Mouse (Mus musculus) limb, embryonic 12.5 days (tissue): ENCODE results near the gene Tns2. TPM values are rescaled to one million over a fixed set of nuclear protein-coding genes. Genes with fewer than 3 reads are reported as not detected.

Experiments
- ATAC-seq: fragments of 200-750 bp; cut with Nextera tagmentation; 2 replicates; pipeline ENCODE4 v1.8.0; 2017; ENCODE audit warnings: low read depth, moderate TSS enrichment; ENCODE audit not compliant: insufficient number of reproducible peaks, insufficient read depth, low FRiP score, low TSS enrichment
- H3K27ac ChIP-seq: fragments of 300-500 bp; sonication (generic); 2 replicates; pipeline ENCODE4 v1.5.1; 2016; ENCODE audit warnings: mild to moderate bottlenecking, moderate library complexity
- H3K27me3 ChIP-seq: fragments of 300-500 bp; sonication (generic); 2 replicates; pipeline ENCODE4 v1.6.1; 2016; ENCODE audit warnings: mild to moderate bottlenecking, moderate library complexity
- H3K36me3 ChIP-seq: fragments of 300-500 bp; sonication (generic); 2 replicates; pipeline ENCODE4 v1.6.1; 2016; ENCODE audit warnings: mild to moderate bottlenecking, moderate library complexity
- H3K4me1 ChIP-seq: fragments of 300-500 bp; sonication (generic); replicated peaks from 2 replicates; pipeline ENCODE4 v1.6.1; 2016
- H3K4me2 ChIP-seq: fragments of 300-500 bp; sonication (generic); 2 replicates; pipeline ENCODE4 v1.6.1; 2016; ENCODE audit warnings: mild to moderate bottlenecking, moderate library complexity
- H3K4me3 ChIP-seq: fragments of 300-500 bp; sonication (generic); replicated peaks from 2 replicates; pipeline ENCODE4 v1.5.1; 2016; ENCODE audit warnings: mild to moderate bottlenecking
- H3K9ac ChIP-seq: fragments of 300-500 bp; sonication (generic); replicated peaks from 2 replicates; pipeline ENCODE4 v1.6.1; 2016; ENCODE audit warnings: mild to moderate bottlenecking, moderate library complexity
- H3K9me3 ChIP-seq: fragments of 300-500 bp; sonication (generic); 2 replicates; pipeline ENCODE4 v1.6.1; 2016; ENCODE audit warnings: mild to moderate bottlenecking, moderate library complexity
- WGBS: fragments of 180-500 bp; shearing (Covaris S2); methylation state at CpG from one replicate; pipeline ENCODE4 v1.1.7; 2016; 5-methylcytosine and 5-hydroxymethylcytosine counted together
- polyA plus RNA-seq: library from polyadenylated mRNA; unstranded; fragments of >200 nt; fragmentation: Nextera tagmentation; extraction: Ambion mirVana; gene quantifications from 2 replicates; pipeline ENCODE4 v1.2.1, GENCODE M21; 2016

Gene Tns2
- polyA plus RNA-seq, 1 experiment from 2014 or later: 16.6 TPM

GRCm38 (mm10) chr15:102120530-102120929 is 20.3 kb downstream of the Tns2 start:
- Histone ChIP-seq H3K4me2 (no peak overlapping the region), H3K9me3 (no peaks in the 10 kb centered on the region), H3K4me3 (no peak overlapping the region), H3K27ac (no peak overlapping the region), H3K36me3 (peaks cover 85% of the 10 kb centered on the region), H3K9ac (no peak overlapping the region), H3K4me1 (no peaks in the 10 kb centered on the region), H3K27me3 (no peaks in the 10 kb centered on the region)
- WGBS: 81% methylated on average over 5 of the region's 5 CpGs
- ATAC-seq: no peak

- 75% methylated on average over 2 of the region's 2 CpGs for WGBS
- Histone ChIP-seq H3K9ac (no peak overlapping the region), H3K27me3 (no peaks in the 10 kb centered on the region), H3K9me3 (no peaks in the 10 kb centered on the region), H3K4me2 (no peak overlapping the region), H3K4me1 (no peaks in the 10 kb centered on the region), H3K27ac (no peak overlapping the region), H3K36me3 (peaks cover 83% of the 10 kb centered on the region), H3K4me3 (no peak overlapping the region)
- no peak for ATAC-seq
These were observed 26.1 kb downstream of the Tns2 start for GRCm38 (mm10) chr15:102126303-102126702.

GRCm38 (mm10) chr15:102133314-102133713 is 33.1 kb downstream of the Tns2 start:
- Histone ChIP-seq H3K9ac (no peak overlapping the region), H3K36me3 (peaks cover 53% of the 10 kb centered on the region)
- ATAC-seq: no peak

GRCm38 (mm10) chr15:102134709-102135108 is 34.5 kb downstream of the Tns2 start:
- Histone ChIP-seq H3K4me3 (no peak overlapping the region), H3K27me3 (no peaks in the 10 kb centered on the region)

More at GRCm38 (mm10) chr15:102133314-102133713, 33.1 kb downstream of the Tns2 start:
- 89% methylated on average over 9 of the region's 9 CpGs for WGBS
- no peak overlapping the region for H3K4me3 ChIP-seq
- peaks cover 11% of the 10 kb centered on the region for H3K4me1 ChIP-seq
- no peaks in the 10 kb centered on the region for H3K27me3 ChIP-seq
- H3K27ac ChIP-seq: no peak overlapping the region
- H3K4me2 ChIP-seq: no peak overlapping the region
- H3K9me3 ChIP-seq: no peaks in the 10 kb centered on the region

GRCm38 (mm10) chr15:102135522-102136128 is 35.4 kb downstream of the Tns2 start:
- H3K9me3 ChIP-seq: no peaks in the 10 kb centered on the region
- H3K9ac ChIP-seq: peak overlapping the region; percentile 79
- peaks cover 30% of the 10 kb centered on the region for H3K36me3 ChIP-seq
- no peaks in the 10 kb centered on the region for H3K27me3 ChIP-seq
- H3K4me2 ChIP-seq: peak overlapping the region; percentile 78
- H3K4me3 ChIP-seq: peak overlapping the region; percentile 82
- H3K4me1 ChIP-seq: peaks cover 11% of the 10 kb centered on the region
- ATAC-seq: peak; percentile 75
- 3% methylated on average over 35 of the region's 35 CpGs for WGBS
- H3K27ac ChIP-seq: peak overlapping the region; percentile 77

More at GRCm38 (mm10) chr15:102134709-102135108, 34.5 kb downstream of the Tns2 start:
- Histone ChIP-seq H3K9me3 (no peaks in the 10 kb centered on the region), H3K4me2 (peak overlapping the region; percentile 78; the same call in 1 of the 2 replicates), H3K36me3 (peaks cover 39% of the 10 kb centered on the region), H3K27ac (no peak overlapping the region), H3K9ac (no peak overlapping the region), H3K4me1 (peaks cover 11% of the 10 kb centered on the region)
- WGBS: 94% methylated on average over 2 of the region's 2 CpGs
- ATAC-seq: no peak

GRCm38 (mm10) chr15:102136129-102136758 is 36.0 kb downstream of the Tns2 start, which contains the start of gene Spryd3:
Gene Spryd3, minus strand, starts transcription at chr15:102136234.
- WGBS: under 1% methylated on average over 50 of the region's 50 CpGs
- H3K27me3 ChIP-seq: no peaks in the 10 kb centered on the region
- no peaks in the 10 kb centered on the region for H3K9me3 ChIP-seq
- peak within 1 kb of the TSS; percentile 79 for H3K9ac ChIP-seq
- peak; percentile 98 for ATAC-seq
- peak within 1 kb of the TSS; percentile 82 for H3K4me3 ChIP-seq
- peaks cover 24% of the 10 kb centered on the region for H3K36me3 ChIP-seq
- H3K4me2 ChIP-seq: peak within 1 kb of the TSS; percentile 78
- H3K27ac ChIP-seq: peak within 1 kb of the TSS; percentile 77
- peaks cover 11% of the 10 kb centered on the region for H3K4me1 ChIP-seq

GRCm38 (mm10) chr15:102141120-102141519 is 40.9 kb downstream of the Tns2 start:
- no peaks in the 10 kb centered on the region for H3K9me3 ChIP-seq
- no peak overlapping the region for H3K4me3 ChIP-seq
- H3K27me3 ChIP-seq: peaks cover 41% of the 10 kb centered on the region
- WGBS: 90% methylated on average over 5 of the region's 5 CpGs
- H3K4me1 ChIP-seq: peaks cover 13% of the 10 kb centered on the region
- H3K9ac ChIP-seq: no peak overlapping the region
- H3K27ac ChIP-seq: no peak overlapping the region
- ATAC-seq: no peak
- H3K4me2 ChIP-seq: no peak overlapping the region
- no peaks in the 10 kb centered on the region for H3K36me3 ChIP-seq

- H3K4me2 ChIP-seq: no peak overlapping the region
- peaks cover 9% of the 10 kb centered on the region for H3K4me1 ChIP-seq
- H3K4me3 ChIP-seq: no peak overlapping the region
- 60% methylated on average over 23 of the region's 23 CpGs for WGBS
- H3K9ac ChIP-seq: no peak overlapping the region
- no peaks in the 10 kb centered on the region for H3K36me3 ChIP-seq
- H3K27me3 ChIP-seq: peaks cover 45% of the 10 kb centered on the region
- no peak for ATAC-seq
- no peak overlapping the region for H3K27ac ChIP-seq
- no peaks in the 10 kb centered on the region for H3K9me3 ChIP-seq
These were observed 43.0 kb downstream of the Tns2 start for GRCm38 (mm10) chr15:102142914-102143912.

- Histone ChIP-seq H3K36me3 (no peaks in the 10 kb centered on the region), H3K9ac (peak within 1 kb of the TSS; percentile 37; the same call in 1 of the 2 replicates), H3K27ac (no peak within 1 kb of the TSS), H3K4me1 (peaks cover 9% of the 10 kb centered on the region), H3K27me3 (peaks cover 45% of the 10 kb centered on the region), H3K9me3 (no peaks in the 10 kb centered on the region), H3K4me2 (peak within 1 kb of the TSS; percentile 59), H3K4me3 (peak within 1 kb of the TSS; percentile 32)
- 3% methylated on average over 22 of the region's 22 CpGs for WGBS
- no peak for ATAC-seq
These were observed 44.1 kb downstream of the Tns2 start, which contains the start of gene Igfbp6 for GRCm38 (mm10) chr15:102144274-102144711. Gene Igfbp6, plus strand, starts transcription at chr15:102144362.

GRCm38 (mm10) chr15:102144726-102145125 is 44.5 kb downstream of the Tns2 start:
- H3K9me3 ChIP-seq: no peaks in the 10 kb centered on the region
- H3K27me3 ChIP-seq: peaks cover 45% of the 10 kb centered on the region
- peaks cover 9% of the 10 kb centered on the region for H3K4me1 ChIP-seq
- H3K36me3 ChIP-seq: no peaks in the 10 kb centered on the region
- peak overlapping the region; percentile 32 for H3K4me3 ChIP-seq
- peak overlapping the region; percentile 59 for H3K4me2 ChIP-seq
- 16% methylated on average over 19 of the region's 19 CpGs for WGBS
- ATAC-seq: no peak
- H3K9ac ChIP-seq: peak overlapping the region; percentile 37; the same call in 1 of the 2 replicates
- no peak overlapping the region for H3K27ac ChIP-seq
